Mouse (Mus musculus) R1 (cell line): ENCODE results near the gene Irf2bp2.

Source experiments
- DNase-seq: peaks from one replicate; pipeline ENCODE4 v3.0.0-alpha.2; 2018; ENCODE audit warnings: low read depth, low spot score

Irf2bp2 gene

DNA sequence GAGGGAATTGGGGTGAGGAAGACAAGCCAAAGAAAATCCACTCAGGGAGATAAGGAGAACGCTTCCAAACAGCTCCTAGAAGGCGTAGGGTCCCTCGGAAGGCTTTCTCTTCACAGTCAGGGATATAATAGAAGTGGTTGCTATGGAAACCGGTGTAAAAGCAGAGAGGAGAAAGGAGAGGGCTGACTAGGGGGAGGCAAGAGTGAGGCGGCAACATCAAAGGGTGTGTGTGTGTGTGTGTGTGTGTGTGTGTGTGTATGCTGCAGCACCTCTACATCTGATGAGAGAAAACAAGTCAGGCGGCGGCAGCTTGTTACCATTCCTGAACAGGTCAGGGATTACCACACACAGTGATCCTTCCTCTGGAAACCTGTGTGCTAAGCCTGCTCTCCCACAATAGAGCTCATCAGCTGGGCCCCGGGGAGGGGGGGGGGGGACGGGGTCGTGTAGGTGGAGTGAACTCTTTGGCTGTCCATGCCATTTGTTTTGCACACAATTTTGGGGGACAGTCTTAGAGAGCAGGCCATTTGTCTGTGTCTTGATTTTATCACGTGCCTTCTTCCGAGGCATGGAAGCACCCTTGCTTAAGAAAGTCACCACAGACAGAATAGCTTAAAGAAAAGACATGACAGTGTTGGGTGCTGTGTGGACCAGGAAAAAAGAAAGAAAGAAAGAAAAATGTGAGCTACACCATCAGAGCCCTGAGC lies 55.0 kb downstream of the Irf2bp2 start:
- DNase-seq = peak; percentile 83
